Mouse (Mus musculus): ENCODE data around the gene Il1rapl2. TPM values are rescaled to one million over a fixed set of nuclear protein-coding genes. Genes with fewer than 3 reads are reported as not detected.
"Not testable (repeated sequence)": the region's sequence is repeated elsewhere in the genome, so short reads cannot be mapped to it uniquely, and the experiment has no call there.

The Il1rapl2 gene
- total RNA-seq, 2 experiments from 2014 or later: not detected

DNA sequence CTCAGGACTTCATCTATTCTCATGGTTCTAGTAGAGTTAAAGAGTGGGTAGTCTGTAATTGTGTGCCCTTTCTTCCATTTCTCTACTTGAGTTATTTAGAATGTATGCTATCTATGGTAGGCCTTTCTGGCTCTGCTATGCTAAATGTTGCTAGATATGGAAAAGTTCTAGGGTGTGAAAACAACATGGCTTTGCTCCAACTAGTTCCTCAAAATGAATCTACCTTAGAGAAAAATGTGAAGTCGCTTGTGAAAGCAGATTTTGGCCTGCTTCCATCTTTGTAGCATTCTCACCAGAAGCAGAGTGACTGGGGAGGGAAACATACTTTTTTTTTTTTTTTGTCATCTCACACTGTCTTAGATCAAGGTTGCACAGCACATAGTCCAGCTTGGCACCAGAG is 241.7 kb downstream of the Il1rapl2 start:
- Histone ChIP-seq H3K4me3 (no peak overlapping the region), H3K27ac (no peak overlapping the region)
- TF ChIP-seq CTCF (IDR thresholded peaks at IDR 0.05): no peak
- no peak for DNase-seq
- intact Hi-C loops (cut with DNase I): no loop called here

DNA sequence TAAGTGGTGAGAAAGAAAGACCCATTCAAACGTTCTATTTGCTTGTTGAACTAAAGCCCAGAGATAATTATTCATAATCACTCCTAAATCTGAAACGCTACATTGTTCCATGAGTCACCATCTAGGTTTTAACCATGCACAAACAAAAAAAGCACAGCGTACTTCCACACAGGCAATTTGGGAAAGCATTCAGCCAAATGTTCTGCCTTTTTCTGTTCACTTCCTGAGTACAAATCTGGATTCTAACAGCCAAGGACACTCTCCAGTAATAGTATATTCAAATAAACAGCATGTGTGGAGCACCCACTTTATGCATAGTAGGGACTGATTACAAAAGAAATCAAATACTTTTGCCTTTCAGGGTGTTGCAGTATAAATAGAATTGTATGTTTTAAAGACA is 278.5 kb downstream of the Il1rapl2 start:
- no peak for DNase-seq
- Histone ChIP-seq H3K27ac (no peak overlapping the region), H3K4me3 (no peak overlapping the region)
- intact Hi-C loops (cut with DNase I): no loop called here
- no peak for TF ChIP-seq CTCF (IDR thresholded peaks at IDR 0.05)

- H3K27ac ChIP-seq: no peak overlapping the region
- no peak for TF ChIP-seq CTCF (IDR thresholded peaks at IDR 0.05)
- intact Hi-C loops (cut with DNase I): no loop called here
- DNase-seq: no peak
- H3K4me3 ChIP-seq: no peak overlapping the region
Measured at GRCm38 (mm10) chrX:137923490-137923889, 353.1 kb downstream of the Il1rapl2 start.

GRCm38 (mm10) chrX:137926835-137927234 is 356.4 kb downstream of the Il1rapl2 start:
- intact Hi-C loops (cut with DNase I): no loop called here
- no peak for TF ChIP-seq CTCF (IDR thresholded peaks at IDR 0.05)
- Histone ChIP-seq H3K4me3 (no peak overlapping the region), H3K27ac (no peak overlapping the region)
- DNase-seq: no peak

GRCm38 (mm10) chrX:137947741-137948140 is 377.3 kb downstream of the Il1rapl2 start:
- H3K27ac ChIP-seq: no peak overlapping the region
- TF ChIP-seq CTCF (IDR thresholded peaks at IDR 0.05): no peak
- no peak for DNase-seq
- intact Hi-C loops (cut with DNase I): no loop called here
- no peak overlapping the region for H3K4me3 ChIP-seq

- DNase-seq: no peak
- H3K27ac ChIP-seq: no peak overlapping the region
- TF ChIP-seq CTCF (IDR thresholded peaks at IDR 0.05): no peak
- intact Hi-C loops (cut with DNase I): no loop called here
- H3K4me3 ChIP-seq: no peak overlapping the region
Measured at GRCm38 (mm10) chrX:137971306-137971705, 400.9 kb downstream of the Il1rapl2 start.

DNA sequence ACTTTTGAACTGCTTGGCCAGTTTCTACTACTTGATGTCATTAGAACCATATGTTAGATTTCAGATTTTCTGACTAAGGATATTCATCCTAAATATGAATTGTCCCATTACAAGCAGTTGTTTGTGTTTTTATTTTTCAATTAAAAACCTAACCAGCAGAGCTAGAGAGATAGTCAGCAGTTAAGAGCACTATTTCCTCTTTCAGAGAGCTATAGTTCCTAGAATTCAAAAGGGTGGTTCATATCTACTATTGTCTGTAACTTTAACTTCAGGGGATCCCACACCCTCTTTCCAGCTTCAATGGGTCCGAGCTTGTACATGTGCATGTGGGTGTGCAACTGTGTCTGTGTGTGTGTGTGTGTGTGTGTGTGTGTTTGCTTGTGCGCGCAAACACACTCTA is 472.7 kb downstream of the Il1rapl2 start:
- intact Hi-C loops (cut with DNase I): no loop called here
- Histone ChIP-seq H3K4me3 (no peak overlapping the region), H3K27ac (no peak overlapping the region)
- no peak for TF ChIP-seq CTCF (IDR thresholded peaks at IDR 0.05)
- no peak for DNase-seq

GRCm38 (mm10) chrX:138103954-138104353 is 533.5 kb downstream of the Il1rapl2 start:
- no peak for DNase-seq
- intact Hi-C loops (cut with DNase I): no loop called here
- no peak for TF ChIP-seq CTCF (IDR thresholded peaks at IDR 0.05)
- Histone ChIP-seq H3K4me3 (no peak overlapping the region), H3K27ac (no peak overlapping the region)

DNA sequence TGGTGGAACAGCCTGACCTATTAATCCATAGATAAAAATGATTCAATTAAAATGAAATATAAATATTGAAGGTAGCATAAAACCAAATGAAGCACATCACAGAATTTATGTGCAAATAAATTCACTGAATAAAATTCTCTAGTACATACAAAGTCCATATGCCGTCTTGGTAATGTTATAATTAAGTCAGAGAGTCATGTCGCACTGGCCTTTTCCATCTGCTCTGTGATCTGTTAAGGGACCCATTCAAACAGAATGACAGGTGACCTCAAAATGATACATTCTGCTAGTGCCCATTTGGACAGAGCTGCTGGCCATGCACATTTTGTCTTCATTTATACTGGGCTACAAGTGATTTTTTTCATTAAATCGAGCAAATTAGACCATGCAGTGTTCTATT is 534.3 kb downstream of the Il1rapl2 start:
- no peak for TF ChIP-seq CTCF (IDR thresholded peaks at IDR 0.05)
- Histone ChIP-seq H3K4me3 (no peak overlapping the region), H3K27ac (no peak overlapping the region)
- no peak for DNase-seq
- intact Hi-C loops (cut with DNase I): no loop called here

DNA sequence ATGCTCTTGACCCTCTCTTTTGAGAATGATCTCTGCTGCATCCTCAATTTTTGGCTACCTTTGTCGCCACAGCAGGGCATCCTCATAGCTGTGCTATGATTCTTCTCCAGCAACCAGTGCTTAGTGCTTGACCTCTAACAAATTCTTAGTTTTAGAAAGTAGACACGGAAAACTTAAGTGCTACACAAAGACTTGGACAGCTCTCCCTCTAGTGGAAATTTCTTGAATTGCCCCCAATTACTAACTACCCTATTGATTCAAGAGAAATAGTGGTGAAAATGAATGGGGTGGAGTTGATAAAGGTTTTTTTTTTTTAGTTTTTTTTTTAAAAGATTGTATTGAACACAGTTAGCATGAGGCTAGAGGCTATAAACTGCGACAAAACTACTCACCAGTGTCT is 599.7 kb downstream of the Il1rapl2 start:
- peak; percentile 57 for TF ChIP-seq CTCF (IDR thresholded peaks at IDR 0.05)
- DNase-seq: no peak
- intact Hi-C loops (cut with DNase I): no loop called here

DNA sequence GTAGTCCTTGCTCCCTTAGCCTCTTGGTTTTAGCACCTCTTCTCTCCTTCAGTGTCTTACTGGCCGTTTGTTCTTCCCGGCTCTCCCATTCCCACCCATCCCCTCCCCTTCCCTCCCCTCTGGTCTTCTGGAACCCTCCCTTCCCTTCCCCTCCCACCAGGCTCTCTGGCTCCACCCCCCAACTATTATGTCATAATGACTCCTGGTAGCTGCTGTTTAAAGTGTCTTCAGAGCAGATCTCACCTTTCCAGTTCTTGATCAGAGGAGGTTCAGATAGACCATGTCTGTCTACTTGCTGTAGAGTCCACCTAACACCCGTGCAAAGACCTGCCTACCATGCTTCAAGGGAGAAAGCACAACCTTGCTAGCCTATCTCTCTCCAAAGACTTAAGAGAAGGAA is 639.1 kb downstream of the Il1rapl2 start, which contains the start of gene Tex13a:
Gene Tex13a (minus strand): TSS at position 101 of the 400 bp plus-strand sequence.
- DNase-seq: no peak
- intact Hi-C loops (cut with DNase I): no loop called here
- Histone ChIP-seq H3K4me3 (no peak within 1 kb of the TSS), H3K27ac (no peak within 1 kb of the TSS)
- TF ChIP-seq CTCF (IDR thresholded peaks at IDR 0.05): no peak

More for the DNA sequence above, 599.7 kb downstream of the Il1rapl2 start:
- Histone ChIP-seq H3K27ac (no peak overlapping the region), H3K4me3 (no peak overlapping the region)

DNA sequence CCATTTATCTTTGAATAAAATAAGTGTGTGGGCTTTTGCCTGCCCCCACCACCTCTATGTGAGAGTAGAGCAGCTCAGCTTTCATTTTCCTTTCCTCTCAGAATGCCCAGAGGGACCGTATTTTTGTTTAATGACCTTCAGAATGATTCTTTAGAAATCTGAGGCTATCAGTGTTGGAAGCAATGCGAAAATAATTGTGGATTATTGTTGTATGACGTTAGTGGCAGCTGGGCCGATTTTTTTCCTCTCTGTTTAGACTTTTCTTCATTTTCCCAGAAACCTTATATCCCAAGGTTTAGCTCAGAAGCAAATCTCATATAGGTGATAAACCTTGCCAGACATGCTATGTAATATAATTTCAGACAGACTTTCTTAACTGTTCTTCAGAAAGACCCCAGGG is 664.2 kb downstream of the Il1rapl2 start:
- intact Hi-C loops (cut with DNase I): no loop called here
- no peak overlapping the region for H3K27ac ChIP-seq
- no peak for TF ChIP-seq CTCF (IDR thresholded peaks at IDR 0.05)
- no peak for DNase-seq
- H3K4me3 ChIP-seq: no peak overlapping the region

DNA sequence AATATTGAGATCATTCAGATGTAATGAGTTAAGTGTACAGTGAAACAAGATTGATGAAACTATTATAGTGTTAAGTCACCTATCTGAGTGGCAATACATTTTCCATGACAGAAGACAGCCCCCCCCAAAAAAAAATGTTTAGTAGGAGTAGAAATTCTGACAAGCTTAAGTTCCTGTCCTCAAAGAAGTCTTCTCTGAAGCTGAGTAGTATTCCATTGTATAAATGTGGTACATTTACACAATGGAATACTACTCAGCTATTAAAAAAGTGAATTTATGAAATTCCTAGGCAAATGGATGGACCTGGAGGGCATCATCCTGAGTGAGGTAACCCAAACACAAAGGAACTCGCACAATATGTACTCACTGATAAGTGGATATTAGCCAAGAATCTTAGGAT is 778.3 kb downstream of the Il1rapl2 start:
- DNase-seq; H3K4me3 ChIP-seq; intact Hi-C loops (cut with DNase I); H3K27ac ChIP-seq: not testable (repeated sequence)

GRCm38 (mm10) chrX:138433794-138434193 is 863.4 kb downstream of the Il1rapl2 start:
- intact Hi-C loops (cut with DNase I): no loop called here
- no peak for TF ChIP-seq CTCF (IDR thresholded peaks at IDR 0.05)
- DNase-seq: no peak
- Histone ChIP-seq H3K27ac (no peak overlapping the region), H3K4me3 (no peak overlapping the region)

- H3K4me3 ChIP-seq: no peak overlapping the region
- peak; percentile 73 for DNase-seq
- peak overlapping the region; percentile 44 for H3K27ac ChIP-seq
- intact Hi-C loops (cut with DNase I): no loop called here
- TF ChIP-seq CTCF (IDR thresholded peaks at IDR 0.05): no peak
Measured at GRCm38 (mm10) chrX:138437939-138438338, 867.5 kb downstream of the Il1rapl2 start.

All from gastrocnemius, adult 2 months (tissue).